Mouse (Mus musculus) myocyte (in vitro differentiated cells): ENCODE measurements around the gene Man2a2.

ENCODE experiments used
- E2F4 ChIP-seq: IDR thresholded peaks from one replicate; pipeline ENCODE4 v1.6.1; 2011; ENCODE audit warnings: mild to moderate bottlenecking, control low read depth, moderate library complexity; ENCODE audit not compliant: insufficient read depth
- MAX ChIP-seq: IDR thresholded peaks from one replicate; pipeline ENCODE4 v1.6.1; 2011; ENCODE audit warnings: low read depth, mild to moderate bottlenecking, control low read depth
- MYOD1 ChIP-seq, 3 experiments: IDR thresholded peaks; one replicate each; pipeline ENCODE4 v1.6.1; 2011; ENCODE audit warnings: control low read depth in 2 of 3, low read depth in 2 of 3, mild to moderate bottlenecking in 2 of 3, moderate library complexity in 1 of 3; ENCODE audit not compliant: insufficient read length in 2 of 3, control insufficient read depth in 1 of 3
- POLR2A ChIP-seq: IDR thresholded peaks from one replicate; pipeline ENCODE4 v1.6.1; 2011; ENCODE audit warnings: low read depth, mild to moderate bottlenecking, control low read depth, moderate library complexity; ENCODE audit not compliant: insufficient read length
- POLR2AphosphoS2 ChIP-seq: IDR thresholded peaks from one replicate; pipeline ENCODE4 v1.6.1; 2011; ENCODE audit warnings: low read depth, control low read depth; ENCODE audit not compliant: insufficient read length
- TCF12 ChIP-seq: IDR thresholded peaks from one replicate; pipeline ENCODE4 v1.6.1; 2011; ENCODE audit warnings: mild to moderate bottlenecking, control low read depth; ENCODE audit not compliant: poor library complexity, insufficient read depth, severe bottlenecking
- USF1 ChIP-seq: IDR thresholded peaks from one replicate; pipeline ENCODE4 v1.6.1; 2011; ENCODE audit warnings: low read depth, mild to moderate bottlenecking, control low read depth, moderate library complexity

DNA sequence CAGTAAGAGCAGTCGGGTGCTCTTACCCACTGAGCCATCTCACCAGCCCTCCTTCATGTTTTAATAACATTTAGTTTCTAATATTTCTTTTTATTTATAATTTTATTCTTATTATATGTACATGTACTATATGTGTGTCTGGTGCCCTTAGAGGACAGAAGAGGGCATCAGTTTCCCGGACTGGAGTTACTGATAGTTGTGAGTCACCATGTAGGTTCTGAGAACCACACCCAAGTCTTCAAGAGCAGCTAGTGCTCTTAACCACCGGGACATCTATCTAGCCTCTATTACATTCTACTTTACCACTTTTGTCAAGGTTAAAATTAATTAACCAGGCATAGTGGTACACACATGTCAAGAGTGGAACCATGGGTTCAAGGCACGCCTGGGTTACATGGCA lies 23.4 kb upstream of the Man2a2 start:
- TF ChIP-seq POLR2AphosphoS2 (no peak), POLR2A (no peak), TCF12 (no peak), MYOD1 (IDR thresholded peaks at IDR 0.05; ENCODE audit: control insufficient read depth in 1 of 3, insufficient read length in 2 of 3, low read depth in 2 of 3) (no peak), MAX (no peak), E2F4 (no peak), USF1 (no peak)
